Mouse (Mus musculus) stomach, embryonic 14.5 days (tissue): ENCODE measurements around the gene Rnf212. TPM values are rescaled to one million over a fixed set of nuclear protein-coding genes. Genes with fewer than 3 reads are reported as not detected.

ENCODE experiments used
- ATAC-seq: fragments of 200-750 bp; cut with Nextera tagmentation; 2 replicates; pipeline ENCODE4 v1.8.0; 2017; ENCODE audit warnings: low read depth, moderate TSS enrichment; ENCODE audit not compliant: insufficient number of reproducible peaks, insufficient read depth, low FRiP score
- H3K27ac ChIP-seq: fragments of 300-500 bp; sonication (generic); 2 replicates; pipeline ENCODE4 v1.5.1; 2014; ENCODE audit warnings: mild to moderate bottlenecking, low read length, moderate library complexity, mixed read lengths
- H3K27me3 ChIP-seq: fragments of 300-500 bp; sonication (generic); 2 replicates; pipeline ENCODE4 v1.6.1; 2014; ENCODE audit warnings: low read length, control low read depth, mixed read lengths; ENCODE audit not compliant: control insufficient read depth, insufficient read depth
- H3K36me3 ChIP-seq: fragments of 300-500 bp; sonication (generic); 2 replicates; pipeline ENCODE4 v1.6.1; 2014; ENCODE audit warnings: mild to moderate bottlenecking, control low read depth, low read length, moderate library complexity, mixed read lengths; ENCODE audit not compliant: control insufficient read depth, insufficient read depth
- H3K4me1 ChIP-seq: fragments of 300-500 bp; sonication (generic); 2 replicates; pipeline ENCODE4 v1.6.1; 2014; ENCODE audit warnings: low read length, control low read depth, mixed read lengths; ENCODE audit not compliant: control insufficient read depth, insufficient read depth
- H3K4me2 ChIP-seq: fragments of 300-500 bp; sonication (generic); replicated peaks from 2 replicates; pipeline ENCODE4 v1.6.1; 2014; ENCODE audit warnings: low read depth, low read length, control low read depth
- H3K4me3 ChIP-seq: fragments of 300-500 bp; sonication (generic); 2 replicates; pipeline ENCODE4 v1.5.1; 2014; ENCODE audit warnings: low read depth, low read length, control low read depth
- H3K9ac ChIP-seq: fragments of 300-500 bp; sonication (generic); replicated peaks from 2 replicates; pipeline ENCODE4 v1.6.1; 2014; ENCODE audit warnings: low read depth, mild to moderate bottlenecking, control low read depth, low read length, moderate library complexity, mixed read lengths
- H3K9me3 ChIP-seq: fragments of 300-500 bp; sonication (generic); 2 replicates; pipeline ENCODE4 v1.6.1; 2016; ENCODE audit warnings: low read depth, low read length, control low read depth; ENCODE audit not compliant: control insufficient read depth
- WGBS: fragments of 180-500 bp; shearing (Covaris S2); extraction: QIAGEN DNeasy Blood & Tissue Kit; methylation state at CpG from one replicate; pipeline ENCODE4 v1.1.7; 2014; 5-methylcytosine and 5-hydroxymethylcytosine counted together
- polyA plus RNA-seq: library from polyadenylated mRNA; unstranded; fragments of >200 nt; fragmentation: Nextera tagmentation; extraction: Ambion mirVana; gene quantifications from 2 replicates; pipeline ENCODE4 v1.2.1, GENCODE M21; 2014

Gene Rnf212
- polyA plus RNA-seq, 1 experiment from 2014 or later, result not detected

GRCm38 (mm10) chr5:108719761-108720160 lies 55.0 kb downstream of the Rnf212 start:
- H3K36me3 ChIP-seq, result no peaks in the 10 kb centered on the region
- no peak overlapping the region for H3K27ac ChIP-seq
- no peaks in the 10 kb centered on the region for H3K27me3 ChIP-seq
- H3K4me3 ChIP-seq, result no peak overlapping the region
- ATAC-seq, result 0 out of 2 replicates have a peak, but pooled peaks have one; percentile 25
- no peak overlapping the region for H3K4me2 ChIP-seq
- no peaks in the 10 kb centered on the region for H3K9me3 ChIP-seq
- H3K9ac ChIP-seq, result no peak overlapping the region
- no peaks in the 10 kb centered on the region for H3K4me1 ChIP-seq
- 62% methylated on average over 7 of the region's 7 CpGs for WGBS

- H3K9ac ChIP-seq, result no peak overlapping the region
- H3K27me3 ChIP-seq, result no peaks in the 10 kb centered on the region
- H3K4me3 ChIP-seq, result no peak overlapping the region
- WGBS, result 48% methylated on average over 4 of the region's 4 CpGs
- H3K27ac ChIP-seq, result no peak overlapping the region
- no peaks in the 10 kb centered on the region for H3K4me1 ChIP-seq
- H3K36me3 ChIP-seq, result no peaks in the 10 kb centered on the region
- H3K9me3 ChIP-seq, result no peaks in the 10 kb centered on the region
- H3K4me2 ChIP-seq, result no peak overlapping the region
- no peak for ATAC-seq
Observed at GRCm38 (mm10) chr5:108718051-108718450, 56.7 kb downstream of the Rnf212 start.

GRCm38 (mm10) chr5:108715974-108716373 lies 58.8 kb downstream of the Rnf212 start:
- Histone ChIP-seq H3K4me3 (no peak overlapping the region), H3K27ac (no peak overlapping the region), H3K9ac (no peak overlapping the region), H3K4me2 (no peak overlapping the region), H3K36me3 (no peaks in the 10 kb centered on the region), H3K27me3 (no peaks in the 10 kb centered on the region), H3K9me3 (no peaks in the 10 kb centered on the region), H3K4me1 (no peaks in the 10 kb centered on the region)
- 85% methylated on average over 1 of the region's 1 CpGs for WGBS
- ATAC-seq, result no peak

- no peaks in the 10 kb centered on the region for H3K27me3 ChIP-seq
- no peak overlapping the region for H3K27ac ChIP-seq
- ATAC-seq, result peak; percentile 54; the same call in 1 of the 2 replicates
- no peak overlapping the region for H3K4me2 ChIP-seq
- H3K9ac ChIP-seq, result no peak overlapping the region
- WGBS, result 64% methylated on average over 6 of the region's 6 CpGs
- no peaks in the 10 kb centered on the region for H3K36me3 ChIP-seq
- H3K4me3 ChIP-seq, result no peak overlapping the region
- no peaks in the 10 kb centered on the region for H3K4me1 ChIP-seq
- H3K9me3 ChIP-seq, result no peaks in the 10 kb centered on the region
Observed at GRCm38 (mm10) chr5:108714149-108714548, 60.6 kb downstream of the Rnf212 start.

- Histone ChIP-seq H3K4me3 (no peak overlapping the region), H3K27ac (no peak overlapping the region), H3K27me3 (no peaks in the 10 kb centered on the region), H3K36me3 (no peaks in the 10 kb centered on the region), H3K9me3 (no peaks in the 10 kb centered on the region), H3K4me2 (no peak overlapping the region), H3K4me1 (no peaks in the 10 kb centered on the region), H3K9ac (no peak overlapping the region)
- no peak for ATAC-seq
Observed at GRCm38 (mm10) chr5:108713691-108714090, 61.1 kb downstream of the Rnf212 start.

GRCm38 (mm10) chr5:108713096-108713495 lies 61.7 kb downstream of the Rnf212 start:
- no peaks in the 10 kb centered on the region for H3K9me3 ChIP-seq
- H3K27ac ChIP-seq, result no peak overlapping the region
- H3K4me2 ChIP-seq, result no peak overlapping the region
- H3K4me3 ChIP-seq, result no peak overlapping the region
- ATAC-seq, result no peak
- no peaks in the 10 kb centered on the region for H3K4me1 ChIP-seq
- 83% methylated on average over 2 of the region's 2 CpGs for WGBS
- H3K9ac ChIP-seq, result no peak overlapping the region
- no peaks in the 10 kb centered on the region for H3K27me3 ChIP-seq
- 0 out of 2 replicates have a peak, but pooled peaks cover under 1% of the 10 kb centered on the region for H3K36me3 ChIP-seq

- no peak for ATAC-seq
- Histone ChIP-seq H3K9ac (no peak overlapping the region), H3K4me3 (no peak overlapping the region), H3K27me3 (no peaks in the 10 kb centered on the region), H3K4me2 (no peak overlapping the region), H3K4me1 (no peaks in the 10 kb centered on the region), H3K9me3 (no peaks in the 10 kb centered on the region), H3K27ac (no peak overlapping the region), H3K36me3 (peaks cover 11% of the 10 kb centered on the region)
- 81% methylated on average over 6 of the region's 6 CpGs for WGBS
Observed at GRCm38 (mm10) chr5:108711968-108712367, 62.8 kb downstream of the Rnf212 start.

- H3K4me1 ChIP-seq, result no peaks in the 10 kb centered on the region
- no peak overlapping the region for H3K4me3 ChIP-seq
- 46% methylated on average over 6 of the region's 6 CpGs for WGBS
- peaks cover 30% of the 10 kb centered on the region for H3K36me3 ChIP-seq
- no peaks in the 10 kb centered on the region for H3K27me3 ChIP-seq
- H3K4me2 ChIP-seq, result no peak overlapping the region
- H3K9ac ChIP-seq, result no peak overlapping the region
- H3K27ac ChIP-seq, result no peak overlapping the region
- no peaks in the 10 kb centered on the region for H3K9me3 ChIP-seq
- ATAC-seq, result no peak
Observed at GRCm38 (mm10) chr5:108708981-108709731, 65.6 kb downstream of the Rnf212 start.

GRCm38 (mm10) chr5:108708419-108708818 lies 66.4 kb downstream of the Rnf212 start:
- Histone ChIP-seq H3K4me3 (no peak overlapping the region), H3K4me2 (no peak overlapping the region), H3K27me3 (no peaks in the 10 kb centered on the region), H3K36me3 (peaks cover 30% of the 10 kb centered on the region), H3K9me3 (no peaks in the 10 kb centered on the region), H3K4me1 (no peaks in the 10 kb centered on the region), H3K27ac (no peak overlapping the region), H3K9ac (no peak overlapping the region)
- ATAC-seq, result no peak
- WGBS, result 93% methylated on average over 1 of the region's 1 CpGs
